Mouse (Mus musculus) A20 (cell line): ENCODE results near the gene Brms1.

Experiments
- DNase-seq: peaks from one replicate; pipeline ENCODE4 v3.0.0-alpha.2; 2011; ENCODE audit warnings: low read depth, low spot score

Brms1 gene

GRCm38 (mm10) chr19:5087884-5088728, 47.0 kb downstream of the Brms1 start, which contains the start of gene Yif1a:
Gene Yif1a (plus strand): TSS chr19:5088538.
- DNase-seq = peak; percentile 98

- DNase-seq = no peak
Observed at GRCm38 (mm10) chr19:5089324-5089723, 48.2 kb downstream of the Brms1 start.

DNA sequence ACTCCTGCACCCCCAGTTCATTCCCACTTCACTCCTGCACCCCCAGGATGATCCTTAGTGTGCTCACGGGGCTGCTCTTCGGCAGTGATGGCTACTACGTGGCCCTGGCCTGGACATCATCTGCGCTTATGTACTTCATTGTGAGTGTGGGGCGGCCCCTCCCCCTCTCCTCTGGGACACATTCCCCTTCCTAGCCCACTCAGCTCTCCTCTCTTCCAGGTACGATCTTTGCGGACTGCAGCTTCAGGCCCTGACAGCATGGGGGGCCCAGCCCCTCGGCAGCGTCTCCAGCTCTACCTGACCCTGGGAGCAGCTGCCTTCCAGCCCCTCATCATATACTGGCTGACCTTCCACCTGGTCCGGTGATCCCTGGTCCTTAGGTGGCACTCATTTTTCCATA, 50.9 kb downstream of the Brms1 start:
- DNase-seq = no peak

GRCm38 (mm10) chr19:5093481-5094242, 52.5 kb downstream of the Brms1 start:
- DNase-seq = no peak

- DNase-seq = peak; percentile 83
Observed at GRCm38 (mm10) chr19:5094243-5094632, 53.1 kb downstream of the Brms1 start.

DNA sequence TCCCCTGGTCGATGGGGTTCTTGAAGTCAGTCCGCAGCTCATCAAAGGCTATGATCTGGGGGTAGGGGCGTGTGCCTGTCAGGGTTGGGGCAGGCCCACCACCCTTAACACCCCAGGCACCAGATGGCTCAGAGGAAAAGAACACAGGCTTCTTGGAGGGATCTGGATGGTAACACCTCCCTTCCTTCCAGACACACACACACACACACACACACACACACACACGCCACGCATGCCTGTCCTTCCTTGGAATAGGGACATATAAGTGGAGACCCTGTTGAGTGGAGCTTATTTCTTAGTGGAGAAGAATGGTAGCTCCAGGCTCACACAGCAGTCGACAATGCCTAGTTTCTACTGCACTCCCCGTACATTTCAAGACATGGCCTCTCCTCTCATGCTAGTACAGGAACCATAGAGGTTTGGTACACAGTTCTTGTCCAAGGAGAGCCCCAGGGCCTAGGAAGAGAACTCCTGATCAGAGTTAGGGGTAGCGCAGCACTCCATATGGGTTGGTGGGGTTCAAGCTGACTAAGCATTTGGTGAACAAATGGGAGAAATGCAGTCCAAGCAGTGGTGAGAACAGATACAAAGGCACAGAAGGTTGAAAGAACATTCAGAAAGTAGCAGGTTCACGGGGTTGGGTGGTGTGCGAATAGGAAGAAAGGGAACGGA, 53.7 kb downstream of the Brms1 start:
- DNase-seq = no peak

- DNase-seq = no peak
Observed at GRCm38 (mm10) chr19:5095887-5096474, 54.8 kb downstream of the Brms1 start.

- DNase-seq = no peak
Observed at GRCm38 (mm10) chr19:5097521-5098362, 56.6 kb downstream of the Brms1 start.

DNA sequence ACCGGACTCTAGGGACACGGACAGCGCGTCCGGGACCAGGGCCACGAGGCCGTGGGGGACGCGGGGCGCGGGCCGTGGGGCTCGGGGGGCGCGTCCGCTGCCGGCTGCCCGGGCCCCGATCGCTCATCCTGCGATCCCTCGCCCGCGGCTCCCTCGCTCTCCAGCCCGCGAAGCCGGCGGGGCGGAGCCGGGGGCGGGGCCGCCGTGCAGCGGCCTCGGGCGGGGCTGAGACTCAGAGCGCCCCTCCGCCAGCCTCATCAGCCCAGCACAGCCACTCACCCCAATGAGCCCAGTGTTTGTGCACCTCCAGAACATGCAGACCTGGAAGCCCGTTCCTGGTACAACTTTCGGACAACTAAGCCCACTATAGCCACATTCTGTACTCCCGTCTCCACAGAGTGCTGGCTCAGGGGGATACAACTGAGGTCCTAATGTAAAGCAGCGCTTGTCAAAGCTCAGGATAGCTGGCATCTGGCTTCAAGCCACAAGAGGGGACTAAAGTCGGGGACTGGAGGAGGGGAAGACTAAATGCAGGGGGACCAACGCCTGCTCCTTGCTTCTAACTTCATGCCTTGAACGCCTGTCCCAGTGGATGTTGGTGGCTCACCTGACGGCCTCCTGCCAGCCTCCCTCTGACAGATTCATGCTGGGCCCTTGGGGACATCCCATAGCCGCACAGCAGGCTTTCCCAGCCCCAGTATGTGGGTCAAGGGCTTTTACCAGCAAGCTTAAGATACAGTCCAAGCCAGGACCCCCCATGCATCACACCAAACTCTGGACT, 57.4 kb downstream of the Brms1 start, which contains the start of gene Cnih2:
Cnih2 (minus strand) TSS at position 159 of the 781 bp plus-strand sequence.
- DNase-seq = peak; percentile 53
